ENCODE assay signal across 8 mouse cellular contexts in the genomic region with DNA sequence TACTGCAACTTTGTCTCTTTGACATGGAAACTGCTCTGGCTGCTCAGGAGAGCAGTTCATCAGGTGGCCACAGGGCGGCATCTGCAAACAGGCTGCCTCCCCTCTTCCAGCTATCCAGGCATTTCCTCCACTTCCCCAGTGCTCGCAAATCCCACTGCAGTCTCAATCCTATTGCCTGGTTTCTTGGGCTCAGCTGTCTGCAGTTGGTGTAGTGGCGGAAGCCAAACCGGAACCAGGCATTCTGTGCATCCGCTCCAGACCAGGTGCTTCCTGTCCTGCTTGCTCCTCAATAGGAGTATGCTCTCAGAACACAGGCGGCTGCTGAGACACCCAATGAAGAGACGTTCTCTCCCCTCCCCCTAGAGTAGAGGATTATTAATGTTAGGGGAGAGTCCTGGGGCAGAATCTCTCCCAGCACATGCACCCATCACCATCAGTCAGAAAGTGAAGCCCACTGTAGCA. TPM values are rescaled to one million over a fixed set of nuclear protein-coding genes. Genes with fewer than 3 reads are reported as not detected.
DNase-seq lines count a peak whose midpoint lies in the region; ATAC-seq and TF ChIP-seq lines count a peak whose summit lies in the region.

No protein-coding gene starts in this region.

- peak; percentile 53 for ATAC-seq in frontal cortex, adult (ENCODE audit: low TSS enrichment)
- ATAC-seq in hindbrain, embryonic 13.5 days (ENCODE audit: low FRiP score): no peak

- intact Hi-C loops in left cerebral cortex, postnatal 25 days (cut with DNase I): loop anchor here (2.0 kb wide), 1 partner anchor 113 kb away; no protein-coding TSS in a partner anchor

- TF ChIP-seq POLR2A in brain, embryonic 14.5 days (IDR thresholded peaks at IDR 0.05; ENCODE audit: borderline replicate concordance, extremely low read depth, insufficient read depth, insufficient read length, poor library complexity, severe bottlenecking): no peak

- peak; percentile 80 for TF ChIP-seq CTCF in brain, embryonic 14.5 days (IDR thresholded peaks at IDR 0.05; ENCODE audit: borderline replicate concordance, extremely low read depth, insufficient read depth, insufficient read length)

- H3K9ac ChIP-seq in hindbrain, embryonic 13.5 days: no peak overlapping the region

- H3K4me3 ChIP-seq in hindbrain, embryonic 13.5 days: no peak overlapping the region

- DNase-seq in frontal cortex, postnatal 25 days (ENCODE audit: low spot score in 2 of 2): no peak
- DNase-seq in brain, embryonic 14.5 days (ENCODE audit: low read depth): peak; percentile 81
- peak; percentile 64 for DNase-seq in forelimb bud, embryonic 11.5 days (ENCODE audit: low read depth, low spot score)
- DNase-seq in left cerebral cortex, postnatal 25 days (ENCODE audit: low spot score in 2 of 2): peak; percentile 61 to 79
- peak; percentile 60 for DNase-seq in mesoderm, embryonic 11.5 days (ENCODE audit: low read depth, low spot score)
- peak; percentile 57 for DNase-seq in telencephalon, adult 2 months (ENCODE audit: low read depth, low spot score)

- WGBS in hindbrain, embryonic 13.5 days: 54% methylated on average over 7 of the region's 7 CpGs

- H3K4me2 ChIP-seq in hindbrain, embryonic 13.5 days: no peak overlapping the region

- no peaks in the 10 kb centered on the region for H3K9me3 ChIP-seq in hindbrain, embryonic 13.5 days

- H3K36me3 ChIP-seq in hindbrain, embryonic 13.5 days: peaks cover 43% of the 10 kb centered on the region

- peak overlapping the region; percentile 68 for H3K27ac ChIP-seq in hindbrain, embryonic 13.5 days

- peaks cover 24% of the 10 kb centered on the region for H3K4me1 ChIP-seq in hindbrain, embryonic 13.5 days (replicated peaks)

- peaks cover 51% of the 10 kb centered on the region for H3K27me3 ChIP-seq in hindbrain, embryonic 13.5 days

RNA-seq across cellular contexts. Expression of a gene that starts 1.4 kb away (rescaled TPM):
- 3.4 and 4.7 TPM in 2 replicates for polyA plus RNA-seq in brain, embryonic 14.5 days (2012; rRNA removed)
- 3.9 and 4.2 TPM in 2 replicates for polyA plus RNA-seq in hindbrain, embryonic 13.5 days (2015; fragmentation: Nextera tagmentation; extraction: Ambion mirVana)
- total RNA-seq in left cerebral cortex, postnatal 25 days (2021): 1 to 10 TPM; 2.8 to 3.5 TPM

RNA-seq across cellular contexts. Expression of a gene that starts 12.2 kb away (rescaled TPM):
- 81.8 and 87.0 TPM in 2 replicates for polyA plus RNA-seq in brain, embryonic 14.5 days (2012; rRNA removed)
- polyA plus RNA-seq in hindbrain, embryonic 13.5 days (2015; fragmentation: Nextera tagmentation; extraction: Ambion mirVana): 13.7 and 14.4 TPM in 2 replicates
- total RNA-seq in left cerebral cortex, postnatal 25 days (2021): 10 to 100 TPM; 97.8 to 97.9 TPM

RNA-seq across cellular contexts. Expression of a gene that starts 13.8 kb away (rescaled TPM):
- 113 and 120 TPM in 2 replicates for polyA plus RNA-seq in brain, embryonic 14.5 days (2012; rRNA removed)
- polyA plus RNA-seq in hindbrain, embryonic 13.5 days (2015; fragmentation: Nextera tagmentation; extraction: Ambion mirVana): 51.9 and 60.3 TPM in 2 replicates
- 10 to 100 TPM; 85.2 to 90.1 TPM for total RNA-seq in left cerebral cortex, postnatal 25 days (2021)

RNA-seq across cellular contexts. Expression of a gene that starts 22.9 kb away (rescaled TPM):
- 0.92 and 1.5 TPM in 2 replicates for polyA plus RNA-seq in brain, embryonic 14.5 days (2012; rRNA removed)
- 1.0 and 2.3 TPM in 2 replicates for polyA plus RNA-seq in hindbrain, embryonic 13.5 days (2015; fragmentation: Nextera tagmentation; extraction: Ambion mirVana)
- under 1 TPM in 1 of 2 experiments, not detected in 1; 0.71 TPM for total RNA-seq in left cerebral cortex, postnatal 25 days (2021)

RNA-seq across cellular contexts. Expression of a gene that starts 37.2 kb away (rescaled TPM):
- polyA plus RNA-seq in brain, embryonic 14.5 days (2012; rRNA removed): 7.3 and 11.0 TPM in 2 replicates
- polyA plus RNA-seq in hindbrain, embryonic 13.5 days (2015; fragmentation: Nextera tagmentation; extraction: Ambion mirVana): 26.1 and 32.2 TPM in 2 replicates
- total RNA-seq in left cerebral cortex, postnatal 25 days (2021): 10 to 100 TPM; 10.5 to 18.3 TPM

Comparison
In these comparisons a context has a peak if more than half of its experiments do, and no peak if none do; other contexts are left out.
1. DNase-seq: peak in brain, embryonic 14.5 days (single experiment), forelimb bud, embryonic 11.5 days (single experiment), left cerebral cortex, postnatal 25 days (2 of 2), mesoderm, embryonic 11.5 days (single experiment) and telencephalon, adult 2 months (single experiment); none in frontal cortex, postnatal 25 days (0 of 2).